In genomic region chrX:105391029-105391428, GRCm38 (mm10) we compare ENCODE assay signal across 13 mouse cellular contexts.
A peak's percentile ranks its signal among the peaks of the same experiment; 100 is the strongest.
DNase-seq lines count a peak whose midpoint lies in the region; ATAC-seq and TF ChIP-seq lines count a peak whose summit lies in the region.
"Had no signal": no experiment of that assay in that cellular context is flagged by ENCODE, and none has a peak within 500 bp of the region (broad histone marks: within the 10 kb centered on the region; RNA-seq: fewer than 3 reads in every experiment).

No protein-coding gene starts in this region.

- no peak overlapping the region; the same call in 1 of the 2 replicates for H3K27ac ChIP-seq in cortical plate, adult 2 months (ENCODE audit: insufficient read depth, low read length)
- peak overlapping the region; percentile 58; the same call in 1 of the 2 replicates for H3K27ac ChIP-seq in hindbrain, embryonic 11.5 days (ENCODE audit: low read depth, low read length)
- peak overlapping the region; percentile 94 for H3K27ac ChIP-seq in midbrain, embryonic 16.5 days (ENCODE audit: low read length)
- no peak overlapping the region for H3K27ac ChIP-seq in heart, embryonic 10.5 days
- H3K27ac ChIP-seq: liver, embryonic 15.5 days; macrophage had no signal

- TF ChIP-seq CTCF in cortical plate, adult 2 months (IDR thresholded peaks at IDR 0.05; ENCODE audit: extremely low read depth, insufficient read depth, low read length): no peak

- ATAC-seq in frontal cortex, adult (ENCODE audit: low TSS enrichment): peak; percentile 45; the same call in 1 of the 2 replicates
- peak; percentile 23; the same call in 1 of the 2 replicates for ATAC-seq in hindbrain, embryonic 11.5 days (ENCODE audit: low FRiP score)
- peak; percentile 61 for ATAC-seq in midbrain, embryonic 16.5 days
- ATAC-seq in megakaryocyte-erythroid progenitor cell, adult 5-6 weeks (replicated peaks; ENCODE audit: low FRiP score, low TSS enrichment, poor library complexity, severe bottlenecking): no peak

- no peaks in the 10 kb centered on the region for H3K4me1 ChIP-seq in cortical plate, adult 2 months (ENCODE audit: control insufficient read depth, insufficient read depth, low read length)
- H3K4me1 ChIP-seq in hindbrain, embryonic 11.5 days (replicated peaks; ENCODE audit: control insufficient read depth, insufficient read depth, low read length): no peaks in the 10 kb centered on the region
- peaks cover 10% of the 10 kb centered on the region for H3K4me1 ChIP-seq in midbrain, embryonic 16.5 days (ENCODE audit: control insufficient read depth, insufficient read depth, low read length)
- no peaks in the 10 kb centered on the region for H3K4me1 ChIP-seq in heart, embryonic 10.5 days
- H3K4me1 ChIP-seq: liver, embryonic 15.5 days had no signal

- peak overlapping the region; percentile 43 for H3K4me3 ChIP-seq in cortical plate, adult 2 months (ENCODE audit: insufficient read depth, low read length)
- peak overlapping the region; percentile 28 for H3K4me3 ChIP-seq in hindbrain, embryonic 11.5 days (ENCODE audit: low read depth, low read length)
- peak overlapping the region; percentile 44 for H3K4me3 ChIP-seq in midbrain, embryonic 16.5 days (ENCODE audit: low read depth, low read length)
- H3K4me3 ChIP-seq in heart, embryonic 10.5 days: no peak overlapping the region
- H3K4me3 ChIP-seq: liver, embryonic 15.5 days had no signal

- H3K36me3 ChIP-seq in hindbrain, embryonic 11.5 days (ENCODE audit: control insufficient read depth, insufficient read depth, low read length): no peaks in the 10 kb centered on the region
- no peaks in the 10 kb centered on the region for H3K36me3 ChIP-seq in midbrain, embryonic 16.5 days (ENCODE audit: control insufficient read depth, insufficient read depth, low read length)
- no peaks in the 10 kb centered on the region for H3K36me3 ChIP-seq in heart, embryonic 10.5 days
- H3K36me3 ChIP-seq: liver, embryonic 15.5 days had no signal

- H3K9me3 ChIP-seq in hindbrain, embryonic 11.5 days (ENCODE audit: control insufficient read depth, low read length): no peaks in the 10 kb centered on the region
- no peaks in the 10 kb centered on the region for H3K9me3 ChIP-seq in midbrain, embryonic 16.5 days (replicated peaks; ENCODE audit: control insufficient read depth, low read length, poor library complexity, severe bottlenecking)
- no peaks in the 10 kb centered on the region for H3K9me3 ChIP-seq in heart, embryonic 10.5 days
- H3K9me3 ChIP-seq: liver, embryonic 15.5 days had no signal

- no peak for DNase-seq in frontal cortex, postnatal 14 days (ENCODE audit: low spot score in 2 of 2)
- DNase-seq in hindbrain, embryonic 11.5 days (ENCODE audit: low spot score): no peak
- DNase-seq in right cerebral cortex, adult 2 months (ENCODE audit: low spot score in 2 of 2): no peak
- DNase-seq in heart, embryonic 10.5 days (ENCODE audit: low spot score): no peak
- DNase-seq: heart, postnatal 4 days; kidney, postnatal 25 days; thymus, adult 2 months had no signal

- H3K9ac ChIP-seq in hindbrain, embryonic 11.5 days (ENCODE audit: low read depth, low read length): 0 out of 2 replicates have a peak overlapping the region, but pooled peaks have one; percentile 32
- H3K9ac ChIP-seq in midbrain, embryonic 16.5 days (ENCODE audit: low read depth, low read length): peak overlapping the region; percentile 52
- H3K9ac ChIP-seq: liver, embryonic 15.5 days had no signal

- H3K27me3 ChIP-seq in hindbrain, embryonic 11.5 days (ENCODE audit: control insufficient read depth, insufficient read depth, low read length): peaks cover 8% of the 10 kb centered on the region
- H3K27me3 ChIP-seq in midbrain, embryonic 16.5 days (ENCODE audit: control insufficient read depth, insufficient read depth, low read depth, low read length): no peaks in the 10 kb centered on the region; the same call in 1 of the 2 replicates
- peaks cover 24% of the 10 kb centered on the region; the same call in 1 of the 2 replicates for H3K27me3 ChIP-seq in heart, embryonic 10.5 days (ENCODE audit: insufficient read depth, poor library complexity, severe bottlenecking)

- TF ChIP-seq POLR2A in cortical plate, adult 2 months (IDR thresholded peaks at IDR 0.05; ENCODE audit: extremely low read depth, insufficient read depth, low read length): no peak

- H3K4me2 ChIP-seq in hindbrain, embryonic 11.5 days (replicated peaks; ENCODE audit: low read depth, low read length): peak overlapping the region; percentile 42
- H3K4me2 ChIP-seq in midbrain, embryonic 16.5 days (ENCODE audit: low read length): peak overlapping the region; percentile 62
- H3K4me2 ChIP-seq: liver, embryonic 15.5 days had no signal

Comparison
In these comparisons a context has a peak if more than half of its experiments do, and no peak if none do; other contexts are left out.
1. H3K27ac ChIP-seq: peak in hindbrain, embryonic 11.5 days (single experiment) and midbrain, embryonic 16.5 days (single experiment); none in cortical plate, adult 2 months (single experiment) and heart, embryonic 10.5 days (single experiment).